ENCODE assay signal across 9 mouse cellular contexts in genomic region chr4:125702607-125703309, GRCm38 (mm10).
DNase-seq lines count a peak whose midpoint lies in the region; ATAC-seq and TF ChIP-seq lines count a peak whose summit lies in the region.
"Had no signal": no experiment of that assay in that cellular context is flagged by ENCODE, and none has a peak within 500 bp of the region (broad histone marks: within the 10 kb centered on the region; RNA-seq: fewer than 3 reads in every experiment).

No protein-coding gene starts in this region.

- no peaks in the 10 kb centered on the region for H3K36me3 ChIP-seq in forebrain, embryonic 10.5 days (replicated peaks)
- H3K36me3 ChIP-seq in forebrain, embryonic 11.5 days (ENCODE audit: control insufficient read depth, insufficient read depth, low read length), result no peaks in the 10 kb centered on the region
- H3K36me3 ChIP-seq in heart, embryonic 13.5 days, result no peaks in the 10 kb centered on the region
- no peaks in the 10 kb centered on the region for H3K36me3 ChIP-seq in lung, embryonic 14.5 days (ENCODE audit: insufficient read depth)
- H3K36me3 ChIP-seq: embryonic facial prominence, embryonic 12.5 days had no signal

- TF ChIP-seq POLR2A in cortical plate, adult 2 months (IDR thresholded peaks at IDR 0.05; ENCODE audit: extremely low read depth, insufficient read depth, low read length), result no peak

- WGBS in forebrain, embryonic 10.5 days, result 80% methylated on average over 12 of the region's 12 CpGs
- WGBS in forebrain, embryonic 11.5 days, result 79% methylated on average over 12 of the region's 12 CpGs
- 60% methylated on average over 12 of the region's 12 CpGs for WGBS in heart, embryonic 13.5 days
- 61% methylated on average over 12 of the region's 12 CpGs for WGBS in lung, embryonic 14.5 days

- H3K4me2 ChIP-seq in forebrain, embryonic 11.5 days (ENCODE audit: low read depth, low read length, severe bottlenecking), result no peak overlapping the region
- no peak overlapping the region for H3K4me2 ChIP-seq in heart, embryonic 13.5 days
- H3K4me2 ChIP-seq in lung, embryonic 14.5 days, result no peak overlapping the region
- H3K4me2 ChIP-seq: embryonic facial prominence, embryonic 12.5 days had no signal

- no peaks in the 10 kb centered on the region for H3K9me3 ChIP-seq in forebrain, embryonic 10.5 days
- H3K9me3 ChIP-seq in forebrain, embryonic 11.5 days (ENCODE audit: control insufficient read depth, low read length), result no peaks in the 10 kb centered on the region
- no peaks in the 10 kb centered on the region for H3K9me3 ChIP-seq in heart, embryonic 13.5 days
- H3K9me3 ChIP-seq in lung, embryonic 14.5 days (ENCODE audit: low read depth, low read length), result no peaks in the 10 kb centered on the region
- H3K9me3 ChIP-seq: embryonic facial prominence, embryonic 12.5 days had no signal

- TF ChIP-seq CTCF in cortical plate, adult 2 months (IDR thresholded peaks at IDR 0.05; ENCODE audit: extremely low read depth, insufficient read depth, low read length), result no peak
- TF ChIP-seq CTCF in lung, embryonic 14.5 days (IDR thresholded peaks at IDR 0.05; ENCODE audit: low read depth), result no peak

- no peak for ATAC-seq in forebrain, embryonic 11.5 days (replicated peaks; ENCODE audit: low FRiP score)
- no peak for ATAC-seq in heart, embryonic 13.5 days (ENCODE audit: extremely low read depth, insufficient number of reproducible peaks, low FRiP score, low TSS enrichment)
- ATAC-seq in lung, embryonic 14.5 days (ENCODE audit: insufficient read depth), result no peak

- H3K4me3 ChIP-seq in forebrain, embryonic 10.5 days, result no peak overlapping the region
- H3K4me3 ChIP-seq in forebrain, embryonic 11.5 days (ENCODE audit: low read depth, low read length), result no peak overlapping the region
- H3K4me3 ChIP-seq in cortical plate, adult 2 months (ENCODE audit: insufficient read depth, low read length), result no peak overlapping the region
- H3K4me3 ChIP-seq in heart, embryonic 13.5 days, result no peak overlapping the region
- no peak overlapping the region for H3K4me3 ChIP-seq in lung, embryonic 14.5 days (ENCODE audit: low read depth, low read length)
- H3K4me3 ChIP-seq: embryonic facial prominence, embryonic 12.5 days had no signal

- H3K27ac ChIP-seq in forebrain, embryonic 10.5 days, result peak overlapping the region; percentile 12; the same call in 1 of the 2 replicates
- H3K27ac ChIP-seq in forebrain, embryonic 11.5 days (ENCODE audit: low read depth, low read length), result no peak overlapping the region
- H3K27ac ChIP-seq in cortical plate, adult 2 months (ENCODE audit: insufficient read depth, low read length), result peak overlapping the region; percentile 89
- peak overlapping the region; percentile 28 for H3K27ac ChIP-seq in heart, embryonic 13.5 days (replicated peaks)
- H3K27ac ChIP-seq in lung, embryonic 14.5 days (ENCODE audit: low read depth), result no peak overlapping the region
- H3K27ac ChIP-seq: embryonic facial prominence, embryonic 12.5 days had no signal

- H3K9ac ChIP-seq in forebrain, embryonic 11.5 days (ENCODE audit: low read length), result no peak overlapping the region
- no peak overlapping the region for H3K9ac ChIP-seq in heart, embryonic 13.5 days
- no peak overlapping the region for H3K9ac ChIP-seq in lung, embryonic 14.5 days
- H3K9ac ChIP-seq: embryonic facial prominence, embryonic 12.5 days had no signal

- no peak for DNase-seq in forebrain, embryonic 10.5 days (ENCODE audit: extremely low spot score, low spot score)
- no peak for DNase-seq in forebrain, embryonic 11.5 days (ENCODE audit: low spot score)
- DNase-seq in kidney, postnatal 14 days, result peak; percentile 32
- DNase-seq in lung, embryonic 14.5 days, result peak; percentile 24
- peak; percentile 94 to 95 for DNase-seq in right cerebral cortex, postnatal 10 days (ENCODE audit: low spot score in 2 of 2)
- no peak for DNase-seq in c-Kit-positive CD71-positive TER-119-positive erythroid progenitor cells, embryonic 14.5 days (ENCODE audit: low spot score)

- peaks cover 38% of the 10 kb centered on the region for H3K4me1 ChIP-seq in forebrain, embryonic 10.5 days
- peaks cover 4% of the 10 kb centered on the region for H3K4me1 ChIP-seq in forebrain, embryonic 11.5 days (replicated peaks; ENCODE audit: control insufficient read depth, insufficient read depth, low read length)
- H3K4me1 ChIP-seq in cortical plate, adult 2 months (ENCODE audit: control insufficient read depth, insufficient read depth, low read length), result peaks cover 3% of the 10 kb centered on the region
- peaks cover 16% of the 10 kb centered on the region for H3K4me1 ChIP-seq in heart, embryonic 13.5 days
- H3K4me1 ChIP-seq in lung, embryonic 14.5 days (ENCODE audit: insufficient read depth), result no peaks in the 10 kb centered on the region

- peaks cover 69% of the 10 kb centered on the region for H3K27me3 ChIP-seq in forebrain, embryonic 10.5 days (ENCODE audit: poor library complexity, severe bottlenecking)
- H3K27me3 ChIP-seq in forebrain, embryonic 11.5 days (ENCODE audit: control insufficient read depth, insufficient read depth, low read length), result peaks cover 4% of the 10 kb centered on the region; the same call in 1 of the 2 replicates
- H3K27me3 ChIP-seq in heart, embryonic 13.5 days (replicated peaks), result peaks cover 40% of the 10 kb centered on the region
- 0 out of 2 replicates have a peak, but pooled peaks cover 3% of the 10 kb centered on the region for H3K27me3 ChIP-seq in lung, embryonic 14.5 days (ENCODE audit: insufficient read depth, low read length)

Comparison
In these comparisons a context has a peak if more than half of its experiments do, and no peak if none do; other contexts are left out.
1. H3K27ac ChIP-seq: peak in forebrain, embryonic 10.5 days (single experiment), cortical plate, adult 2 months (single experiment) and heart, embryonic 13.5 days (single experiment); none in forebrain, embryonic 11.5 days (single experiment) and lung, embryonic 14.5 days (single experiment).
2. DNase-seq: peak in kidney, postnatal 14 days (single experiment), lung, embryonic 14.5 days (single experiment) and right cerebral cortex, postnatal 10 days (2 of 2); none in forebrain, embryonic 10.5 days (single experiment), forebrain, embryonic 11.5 days (single experiment) and c-Kit-positive CD71-positive TER-119-positive erythroid progenitor cells, embryonic 14.5 days (single experiment).